Mouse (Mus musculus) erythroblast, embryonic 14.5 days (primary cell): Measurements from ENCODE around the gene Brip1.

ENCODE experiments used
- GATA1 ChIP-seq: IDR thresholded peaks from 2 replicates; pipeline ENCODE4 v1.6.1; 2012; ENCODE audit warnings: low read length, inconsistent platforms, mixed read lengths
- TAL1 ChIP-seq: IDR thresholded peaks from 3 replicates; pipeline ENCODE4 v1.6.1; 2012; ENCODE audit warnings: low read length, inconsistent platforms, mixed read lengths

- TF ChIP-seq TAL1 (no peak), GATA1 (no peak)
These were observed 136.1 kb downstream of the Brip1 start for GRCm38 (mm10) chr11:86064881-86065280.
